Mouse (Mus musculus): ENCODE results near the gene Rbks. TPM values are rescaled to one million over a fixed set of nuclear protein-coding genes. Genes with fewer than 3 reads are reported as not detected.

The Rbks gene
- total RNA-seq, 1 experiment: 2.1 TPM

- Histone ChIP-seq H3K4me3 (ENCODE audit: insufficient read depth in 1 of 2, low read depth in 1 of 2, low read length in 2 of 2, poor library complexity in 1 of 2, severe bottlenecking in 1 of 2) (peak overlapping the region; percentile 94 to 100), H3K9me3 (ENCODE audit: control insufficient read depth, insufficient read depth, low read depth, low read length) (no peaks in the 10 kb centered on the region), H3K36me3 (ENCODE audit: control insufficient read depth, insufficient read depth, low read length, poor library complexity, severe bottlenecking) (peaks cover 17% of the 10 kb centered on the region), H3K4me1 (ENCODE audit: control insufficient read depth in 2 of 2, insufficient read depth in 2 of 2, low read length in 2 of 2, poor library complexity in 1 of 2) (peaks cover under 1 to 10% of the 10 kb centered on the region in 2 experiments; a peak in 3 of 4 replicates), H3K9ac (ENCODE audit: insufficient read depth, low read depth, low read length, poor library complexity, severe bottlenecking) (peak overlapping the region; percentile 99), H3K27ac (ENCODE audit: insufficient read depth, low read depth, low read length, poor library complexity, severe bottlenecking) (no peak overlapping the region; the same call in 1 of the 2 replicates)
- in situ Hi-C loops (cut with MboI; ENCODE audit: low sequenced_read_pairs in 2 of 2, unreplicated experiment in 2 of 2): no loop called here
- no peak for DNase-seq (ENCODE audit: low read depth, low spot score)
- TF ChIP-seq CHD2 (IDR thresholded peaks at IDR 0.05; ENCODE audit: low read depth, low read length): no peak
- TF ChIP-seq ZNF384 (IDR thresholded peaks at IDR 0.05; ENCODE audit: low read depth, low read length): no peak
- TF ChIP-seq ZC3H11A (IDR thresholded peaks at IDR 0.05; ENCODE audit: borderline replicate concordance, low read depth, low read length): no peak
- TF ChIP-seq MAFK (IDR thresholded peaks at IDR 0.05; ENCODE audit: insufficient read depth, low read depth, low read length): no peak
- TF ChIP-seq HCFC1 (IDR thresholded peaks at IDR 0.05; ENCODE audit: borderline replicate concordance, insufficient read depth, low read length): no peak
Measured at GRCm38 (mm10) chr5:31614339-31615025, 82.9 kb downstream of the Rbks start.

GRCm38 (mm10) chr5:31613852-31614286 lies 83.6 kb downstream of the Rbks start:
- Histone ChIP-seq H3K4me3 (ENCODE audit: insufficient read depth in 1 of 2, low read depth in 1 of 2, low read length in 2 of 2, poor library complexity in 1 of 2, severe bottlenecking in 1 of 2) (peak overlapping the region; percentile 94 to 100), H3K27ac (ENCODE audit: insufficient read depth, low read depth, low read length, poor library complexity, severe bottlenecking) (peak overlapping the region; percentile 96), H3K4me1 (ENCODE audit: control insufficient read depth in 2 of 2, insufficient read depth in 2 of 2, low read length in 2 of 2, poor library complexity in 1 of 2) (peaks cover 3 to 12% of the 10 kb centered on the region in 2 experiments; a peak in 3 of 4 replicates), H3K9ac (ENCODE audit: insufficient read depth, low read depth, low read length, poor library complexity, severe bottlenecking) (peak overlapping the region; percentile 99), H3K9me3 (ENCODE audit: control insufficient read depth, insufficient read depth, low read depth, low read length) (no peaks in the 10 kb centered on the region), H3K36me3 (ENCODE audit: control insufficient read depth, insufficient read depth, low read length, poor library complexity, severe bottlenecking) (peaks cover 17% of the 10 kb centered on the region)
- peak; percentile 75 for DNase-seq (ENCODE audit: low read depth, low spot score)
- in situ Hi-C loops (cut with MboI; ENCODE audit: low sequenced_read_pairs in 2 of 2, unreplicated experiment in 2 of 2): no loop called here
- TF ChIP-seq MAFK (IDR thresholded peaks at IDR 0.05; ENCODE audit: insufficient read depth, low read depth, low read length): no peak
- no peak for TF ChIP-seq CHD2 (IDR thresholded peaks at IDR 0.05; ENCODE audit: low read depth, low read length)
- no peak for TF ChIP-seq ZNF384 (IDR thresholded peaks at IDR 0.05; ENCODE audit: low read depth, low read length)
- no peak for TF ChIP-seq ZC3H11A (IDR thresholded peaks at IDR 0.05; ENCODE audit: borderline replicate concordance, low read depth, low read length)

GRCm38 (mm10) chr5:31611186-31611585 lies 86.2 kb downstream of the Rbks start:
- no peaks in the 10 kb centered on the region for H3K9me3 ChIP-seq (ENCODE audit: control insufficient read depth, insufficient read depth, low read depth, low read length)
- peaks cover 3 to 14% of the 10 kb centered on the region in 2 experiments; a peak in 3 of 4 replicates for H3K4me1 ChIP-seq (ENCODE audit: control insufficient read depth in 2 of 2, insufficient read depth in 2 of 2, low read length in 2 of 2, poor library complexity in 1 of 2)
- no peak for DNase-seq (ENCODE audit: low read depth, low spot score)
- H3K9ac ChIP-seq (ENCODE audit: insufficient read depth, low read depth, low read length, poor library complexity, severe bottlenecking): no peak overlapping the region
- H3K27ac ChIP-seq (ENCODE audit: insufficient read depth, low read depth, low read length, poor library complexity, severe bottlenecking): no peak overlapping the region
- no peak overlapping the region; a peak in 1 of 4 replicates for H3K4me3 ChIP-seq (ENCODE audit: insufficient read depth in 1 of 2, low read depth in 1 of 2, low read length in 2 of 2, poor library complexity in 1 of 2, severe bottlenecking in 1 of 2)
- TF ChIP-seq MAFK (IDR thresholded peaks at IDR 0.05; ENCODE audit: insufficient read depth, low read depth, low read length) (no peak), CHD2 (IDR thresholded peaks at IDR 0.05; ENCODE audit: low read depth, low read length) (no peak), ZNF384 (IDR thresholded peaks at IDR 0.05; ENCODE audit: low read depth, low read length) (no peak), HCFC1 (IDR thresholded peaks at IDR 0.05; ENCODE audit: borderline replicate concordance, insufficient read depth, low read length) (no peak), ZC3H11A (IDR thresholded peaks at IDR 0.05; ENCODE audit: borderline replicate concordance, low read depth, low read length) (no peak)
- in situ Hi-C loops (cut with MboI; ENCODE audit: low sequenced_read_pairs in 2 of 2, unreplicated experiment in 2 of 2): no loop called here
- H3K36me3 ChIP-seq (ENCODE audit: control insufficient read depth, insufficient read depth, low read length, poor library complexity, severe bottlenecking): peaks cover 3% of the 10 kb centered on the region

- peak; percentile 40 for DNase-seq (ENCODE audit: low read depth, low spot score)
- peaks cover 5 to 18% of the 10 kb centered on the region in 2 experiments; a peak in 3 of 4 replicates for H3K4me1 ChIP-seq (ENCODE audit: control insufficient read depth in 2 of 2, insufficient read depth in 2 of 2, low read length in 2 of 2, poor library complexity in 1 of 2)
- peak overlapping the region; percentile 47; the same call in 1 of the 2 replicates for H3K27ac ChIP-seq (ENCODE audit: insufficient read depth, low read depth, low read length, poor library complexity, severe bottlenecking)
- TF ChIP-seq MAFK (IDR thresholded peaks at IDR 0.05; ENCODE audit: insufficient read depth, low read depth, low read length) (no peak), ZNF384 (IDR thresholded peaks at IDR 0.05; ENCODE audit: low read depth, low read length) (no peak), ZC3H11A (IDR thresholded peaks at IDR 0.05; ENCODE audit: borderline replicate concordance, low read depth, low read length) (no peak), CHD2 (IDR thresholded peaks at IDR 0.05; ENCODE audit: low read depth, low read length) (no peak), HCFC1 (IDR thresholded peaks at IDR 0.05; ENCODE audit: borderline replicate concordance, insufficient read depth, low read length) (no peak)
- in situ Hi-C loops (cut with MboI; ENCODE audit: low sequenced_read_pairs in 2 of 2, unreplicated experiment in 2 of 2): no loop called here
- peak overlapping the region; percentile 48 to 55 for H3K4me3 ChIP-seq (ENCODE audit: insufficient read depth in 1 of 2, low read depth in 1 of 2, low read length in 2 of 2, poor library complexity in 1 of 2, severe bottlenecking in 1 of 2)
- peak overlapping the region; percentile 44; the same call in 1 of the 2 replicates for H3K9ac ChIP-seq (ENCODE audit: insufficient read depth, low read depth, low read length, poor library complexity, severe bottlenecking)
- no peaks in the 10 kb centered on the region for H3K9me3 ChIP-seq (ENCODE audit: control insufficient read depth, insufficient read depth, low read depth, low read length)
- H3K36me3 ChIP-seq (ENCODE audit: control insufficient read depth, insufficient read depth, low read length, poor library complexity, severe bottlenecking): no peaks in the 10 kb centered on the region
Measured at GRCm38 (mm10) chr5:31610376-31611086, 86.9 kb downstream of the Rbks start.
